Mouse (Mus musculus) liver, postnatal 0 days (tissue): ENCODE results near the gene Poldip3.

ENCODE experiments used
- CTCF ChIP-seq: sonication (generic); IDR thresholded peaks from 2 replicates; pipeline ENCODE4 v1.5.1; 2016; ENCODE audit warnings: antibody characterized with exemption, low read depth
- EP300 ChIP-seq: IDR thresholded peaks from 2 replicates; pipeline ENCODE4 v1.6.1; 2016; ENCODE audit warnings: antibody characterized with exemption, low read depth, mild to moderate bottlenecking

GRCm38 (mm10) chr15:83103111-83103510 lies 46.1 kb downstream of the Poldip3 start:
- TF ChIP-seq EP300 (no peak), CTCF (no peak)
